Mouse (Mus musculus): ENCODE results near the gene Gm9837.

GRCm38 (mm10) chr11:53507098-53507805 lies 37.0 kb upstream of the Gm9837 start:
- no peak for TF ChIP-seq EP300 (IDR thresholded peaks at IDR 0.05; ENCODE audit: low read length)
- TF ChIP-seq USF1 (IDR thresholded peaks at IDR 0.05; ENCODE audit: low read depth, low read length): no peak
- no peak for TF ChIP-seq E2F4 (IDR thresholded peaks at IDR 0.05; ENCODE audit: insufficient replicate concordance, low read depth, low read length)
- no peak for TF ChIP-seq NELFE (IDR thresholded peaks at IDR 0.05; ENCODE audit: low read depth, low read length)
- TF ChIP-seq RCOR1 (conservative IDR thresholded peaks at IDR 0.05; ENCODE audit: low read depth, low read length): no peak
- TF ChIP-seq CTCF (conservative IDR thresholded peaks at IDR 0.05 in 1 of 2, IDR thresholded peaks at IDR 0.05 in 1 of 2; ENCODE audit: low read depth in 2 of 2, low read length in 2 of 2): no peak
- TF ChIP-seq MAZ (IDR thresholded peaks at IDR 0.05; ENCODE audit: low read depth, low read length): no peak
- TF ChIP-seq HCFC1 (IDR thresholded peaks at IDR 0.05; ENCODE audit: low read depth, low read length): no peak

All from CH12.LX (cell line).